Mouse (Mus musculus): ENCODE measurements around the gene Lpcat1. TPM values are rescaled to one million over a fixed set of nuclear protein-coding genes. Genes with fewer than 3 reads are reported as not detected.

The Lpcat1 gene
- polyA plus RNA-seq, 1 experiment from 2014 or later = 26.6 TPM

- no peak overlapping the region for H3K9ac ChIP-seq (ENCODE audit: low read depth, low read length)
- H3K4me3 ChIP-seq (ENCODE audit: low read depth, low read length) = no peak overlapping the region
- WGBS (ENCODE audit: insufficient replicate concordance) = 83% methylated on average over 3 of the region's 3 CpGs
- H3K9me3 ChIP-seq (replicated peaks; ENCODE audit: control insufficient read depth, low read length) = no peaks in the 10 kb centered on the region
- no peak overlapping the region for H3K4me2 ChIP-seq
- H3K36me3 ChIP-seq (ENCODE audit: control insufficient read depth, insufficient read depth, low read length) = no peaks in the 10 kb centered on the region
- no peaks in the 10 kb centered on the region for H3K27me3 ChIP-seq (ENCODE audit: control insufficient read depth, insufficient read depth, low read length)
- ATAC-seq (replicated peaks; ENCODE audit: insufficient number of reproducible peaks, low FRiP score, low TSS enrichment) = no peak
- peaks cover 7% of the 10 kb centered on the region; the same call in 1 of the 2 replicates for H3K4me1 ChIP-seq (ENCODE audit: control insufficient read depth, insufficient read depth, low read length)
- no peak overlapping the region for H3K27ac ChIP-seq (ENCODE audit: low read depth, low read length)
Observed at GRCm38 (mm10) chr13:73448723-73449122, 18.3 kb upstream of the Lpcat1 start.

GRCm38 (mm10) chr13:73453503-73454217, 13.3 kb upstream of the Lpcat1 start:
- Histone ChIP-seq H3K27me3 (ENCODE audit: control insufficient read depth, insufficient read depth, low read length) (no peaks in the 10 kb centered on the region), H3K36me3 (ENCODE audit: control insufficient read depth, insufficient read depth, low read length) (no peaks in the 10 kb centered on the region), H3K4me2 (no peak overlapping the region), H3K27ac (ENCODE audit: low read depth, low read length) (no peak overlapping the region), H3K9ac (ENCODE audit: low read depth, low read length) (no peak overlapping the region), H3K9me3 (replicated peaks; ENCODE audit: control insufficient read depth, low read length) (no peaks in the 10 kb centered on the region), H3K4me1 (ENCODE audit: control insufficient read depth, insufficient read depth, low read length) (no peaks in the 10 kb centered on the region), H3K4me3 (ENCODE audit: low read depth, low read length) (no peak overlapping the region)
- no peak for ATAC-seq (replicated peaks; ENCODE audit: insufficient number of reproducible peaks, low FRiP score, low TSS enrichment)
- WGBS (ENCODE audit: insufficient replicate concordance) = 79% methylated on average over 3 of the region's 3 CpGs

GRCm38 (mm10) chr13:73455328-73455727, 11.7 kb upstream of the Lpcat1 start:
- no peak for ATAC-seq (replicated peaks; ENCODE audit: insufficient number of reproducible peaks, low FRiP score, low TSS enrichment)

GRCm38 (mm10) chr13:73457301-73457700, 9.7 kb upstream of the Lpcat1 start:
- Histone ChIP-seq H3K27ac (ENCODE audit: low read depth, low read length) (no peak overlapping the region), H3K4me2 (no peak overlapping the region), H3K27me3 (ENCODE audit: control insufficient read depth, insufficient read depth, low read length) (no peaks in the 10 kb centered on the region), H3K9ac (ENCODE audit: low read depth, low read length) (no peak overlapping the region), H3K4me3 (ENCODE audit: low read depth, low read length) (no peak overlapping the region), H3K9me3 (replicated peaks; ENCODE audit: control insufficient read depth, low read length) (no peaks in the 10 kb centered on the region), H3K36me3 (ENCODE audit: control insufficient read depth, insufficient read depth, low read length) (no peaks in the 10 kb centered on the region), H3K4me1 (ENCODE audit: control insufficient read depth, insufficient read depth, low read length) (no peaks in the 10 kb centered on the region)
- no peak for ATAC-seq (replicated peaks; ENCODE audit: insufficient number of reproducible peaks, low FRiP score, low TSS enrichment)
- WGBS (ENCODE audit: insufficient replicate concordance) = 90% methylated on average over 3 of the region's 4 CpGs

More at GRCm38 (mm10) chr13:73455328-73455727, 11.7 kb upstream of the Lpcat1 start:
- H3K9me3 ChIP-seq (replicated peaks; ENCODE audit: control insufficient read depth, low read length) = no peaks in the 10 kb centered on the region
- H3K4me1 ChIP-seq (ENCODE audit: control insufficient read depth, insufficient read depth, low read length) = no peaks in the 10 kb centered on the region
- no peak overlapping the region for H3K27ac ChIP-seq (ENCODE audit: low read depth, low read length)
- no peak overlapping the region for H3K4me2 ChIP-seq
- H3K27me3 ChIP-seq (ENCODE audit: control insufficient read depth, insufficient read depth, low read length) = no peaks in the 10 kb centered on the region
- no peak overlapping the region for H3K9ac ChIP-seq (ENCODE audit: low read depth, low read length)
- no peaks in the 10 kb centered on the region for H3K36me3 ChIP-seq (ENCODE audit: control insufficient read depth, insufficient read depth, low read length)
- H3K4me3 ChIP-seq (ENCODE audit: low read depth, low read length) = no peak overlapping the region
- 72% methylated on average over 3 of the region's 3 CpGs for WGBS (ENCODE audit: insufficient replicate concordance)

GRCm38 (mm10) chr13:73457741-73458140, 9.3 kb upstream of the Lpcat1 start:
- H3K36me3 ChIP-seq (ENCODE audit: control insufficient read depth, insufficient read depth, low read length) = no peaks in the 10 kb centered on the region
- no peak overlapping the region for H3K9ac ChIP-seq (ENCODE audit: low read depth, low read length)
- no peak for ATAC-seq (replicated peaks; ENCODE audit: insufficient number of reproducible peaks, low FRiP score, low TSS enrichment)
- H3K27ac ChIP-seq (ENCODE audit: low read depth, low read length) = no peak overlapping the region
- WGBS (ENCODE audit: insufficient replicate concordance) = 69% methylated on average over 2 of the region's 2 CpGs
- no peak overlapping the region for H3K4me2 ChIP-seq
- no peaks in the 10 kb centered on the region for H3K4me1 ChIP-seq (ENCODE audit: control insufficient read depth, insufficient read depth, low read length)
- H3K9me3 ChIP-seq (replicated peaks; ENCODE audit: control insufficient read depth, low read length) = no peaks in the 10 kb centered on the region
- H3K27me3 ChIP-seq (ENCODE audit: control insufficient read depth, insufficient read depth, low read length) = no peaks in the 10 kb centered on the region
- no peak overlapping the region for H3K4me3 ChIP-seq (ENCODE audit: low read depth, low read length)

GRCm38 (mm10) chr13:73458719-73459118, 8.3 kb upstream of the Lpcat1 start:
- H3K9ac ChIP-seq (ENCODE audit: low read depth, low read length) = no peak overlapping the region
- WGBS (ENCODE audit: insufficient replicate concordance) = 57% methylated on average over 5 of the region's 5 CpGs
- no peak overlapping the region for H3K4me2 ChIP-seq
- H3K9me3 ChIP-seq (replicated peaks; ENCODE audit: control insufficient read depth, low read length) = no peaks in the 10 kb centered on the region
- H3K36me3 ChIP-seq (ENCODE audit: control insufficient read depth, insufficient read depth, low read length) = no peaks in the 10 kb centered on the region
- no peaks in the 10 kb centered on the region for H3K27me3 ChIP-seq (ENCODE audit: control insufficient read depth, insufficient read depth, low read length)
- no peak overlapping the region for H3K4me3 ChIP-seq (ENCODE audit: low read depth, low read length)
- H3K27ac ChIP-seq (ENCODE audit: low read depth, low read length) = no peak overlapping the region
- ATAC-seq (replicated peaks; ENCODE audit: insufficient number of reproducible peaks, low FRiP score, low TSS enrichment) = no peak
- no peaks in the 10 kb centered on the region for H3K4me1 ChIP-seq (ENCODE audit: control insufficient read depth, insufficient read depth, low read length)

- Histone ChIP-seq H3K36me3 (ENCODE audit: control insufficient read depth, insufficient read depth, low read length) (no peaks in the 10 kb centered on the region), H3K4me3 (ENCODE audit: low read depth, low read length) (no peak overlapping the region), H3K4me1 (ENCODE audit: control insufficient read depth, insufficient read depth, low read length) (no peaks in the 10 kb centered on the region), H3K27me3 (ENCODE audit: control insufficient read depth, insufficient read depth, low read length) (no peaks in the 10 kb centered on the region), H3K27ac (ENCODE audit: low read depth, low read length) (no peak overlapping the region), H3K9me3 (replicated peaks; ENCODE audit: control insufficient read depth, low read length) (no peaks in the 10 kb centered on the region), H3K9ac (ENCODE audit: low read depth, low read length) (no peak overlapping the region), H3K4me2 (no peak overlapping the region)
- no peak for ATAC-seq (replicated peaks; ENCODE audit: insufficient number of reproducible peaks, low FRiP score, low TSS enrichment)
- 58% methylated on average over 7 of the region's 7 CpGs for WGBS (ENCODE audit: insufficient replicate concordance)
Observed at GRCm38 (mm10) chr13:73459189-73459850, 7.7 kb upstream of the Lpcat1 start.

- Histone ChIP-seq H3K4me3 (ENCODE audit: low read depth, low read length) (no peak overlapping the region), H3K9ac (ENCODE audit: low read depth, low read length) (no peak overlapping the region), H3K4me1 (ENCODE audit: control insufficient read depth, insufficient read depth, low read length) (0 out of 2 replicates have a peak, but pooled peaks cover 2% of the 10 kb centered on the region), H3K4me2 (no peak overlapping the region), H3K27ac (ENCODE audit: low read depth, low read length) (no peak overlapping the region), H3K36me3 (ENCODE audit: control insufficient read depth, insufficient read depth, low read length) (no peaks in the 10 kb centered on the region), H3K27me3 (ENCODE audit: control insufficient read depth, insufficient read depth, low read length) (no peaks in the 10 kb centered on the region), H3K9me3 (replicated peaks; ENCODE audit: control insufficient read depth, low read length) (no peaks in the 10 kb centered on the region)
- ATAC-seq (replicated peaks; ENCODE audit: insufficient number of reproducible peaks, low FRiP score, low TSS enrichment) = no peak
Observed at GRCm38 (mm10) chr13:73461551-73461950, 5.4 kb upstream of the Lpcat1 start.

- no peak overlapping the region for H3K4me2 ChIP-seq
Observed at GRCm38 (mm10) chr13:73465156-73465555, 1.8 kb upstream of the Lpcat1 start.

More at GRCm38 (mm10) chr13:73465156-73465555, 1.8 kb upstream of the Lpcat1 start:
- Histone ChIP-seq H3K4me3 (ENCODE audit: low read depth, low read length) (no peak overlapping the region), H3K27me3 (ENCODE audit: control insufficient read depth, insufficient read depth, low read length) (no peaks in the 10 kb centered on the region), H3K9ac (ENCODE audit: low read depth, low read length) (no peak overlapping the region), H3K36me3 (ENCODE audit: control insufficient read depth, insufficient read depth, low read length) (no peaks in the 10 kb centered on the region), H3K9me3 (replicated peaks; ENCODE audit: control insufficient read depth, low read length) (no peaks in the 10 kb centered on the region), H3K4me1 (ENCODE audit: control insufficient read depth, insufficient read depth, low read length) (peaks cover 21% of the 10 kb centered on the region), H3K27ac (ENCODE audit: low read depth, low read length) (no peak overlapping the region)
- ATAC-seq (replicated peaks; ENCODE audit: insufficient number of reproducible peaks, low FRiP score, low TSS enrichment) = no peak
- whole genome bisulfite sequencing (ENCODE audit: insufficient replicate concordance) = 67% methylated on average over 2 of the region's 2 CpGs
